Mouse (Mus musculus) gastrocnemius, postnatal 10 days (tissue): ENCODE measurements around the gene Ncoa6. TPM values are rescaled to one million over a fixed set of nuclear protein-coding genes. Genes with fewer than 3 reads are reported as not detected.
"Not testable (repeated sequence)": the region's sequence is repeated elsewhere in the genome, so short reads cannot be mapped to it uniquely, and the experiment has no call there.

Experiments
- DNase-seq: peaks from one replicate; pipeline ENCODE4 v3.0.0; 2021; ENCODE audit warnings: mixed read lengths
- long read RNA-seq, 2 experiments: library from polyadenylated mRNA; stranded (forward); transcript quantifications; one replicate each; pipeline ENCODE4 v2.0.0; 2021
- total RNA-seq, 2 experiments: library from RNA; stranded (reverse); gene quantifications; 2 replicates each; pipeline ENCODE4 v1.2.3; 2021

Ncoa6 gene
- 10 to 100 TPM; 21.1 to 28.5 TPM for total RNA-seq
- long read RNA-seq, experiment 1, partial matches to known transcripts, result 2 of 7 reads
- long read RNA-seq, experiment 1, other reads (novel, unspliced or antisense), result 5 of 7 reads
- long read RNA-seq, experiment 2, partial matches to known transcripts, result 2 of 6 reads
- long read RNA-seq, experiment 2, other reads (novel, unspliced or antisense), result 3 of 6 reads

GRCm38 (mm10) chr2:155473570-155474088 lies at the start of gene Ncoa6:
Ncoa6 (minus strand) TSS chr2:155473894.
- peak; percentile 80 for DNase-seq

GRCm38 (mm10) chr2:155518531-155519270 lies 45.0 kb upstream of the Ncoa6 start:
- no peak for DNase-seq

GRCm38 (mm10) chr2:155517455-155518423 lies 44.0 kb upstream of the Ncoa6 start, which contains the start of the genes Acss2 and Ggt7:
Acss2 (plus strand) TSS chr2:155517948.
Ggt7 (minus strand) TSS chr2:155518237.
- peak; percentile 96 for DNase-seq

- peak; percentile 57 for DNase-seq
Observed at GRCm38 (mm10) chr2:155515941-155516340, 42.2 kb upstream of the Ncoa6 start.

GRCm38 (mm10) chr2:155514666-155515065 lies 41.0 kb upstream of the Ncoa6 start:
- peak; percentile 71 for DNase-seq

- DNase-seq, result no peak
Observed at GRCm38 (mm10) chr2:155513543-155513942, 39.8 kb upstream of the Ncoa6 start.

GRCm38 (mm10) chr2:155512479-155512878 lies 38.8 kb upstream of the Ncoa6 start:
- DNase-seq, result peak; percentile 30

- DNase-seq, result no peak
Observed at GRCm38 (mm10) chr2:155507721-155508470, 34.2 kb upstream of the Ncoa6 start.

GRCm38 (mm10) chr2:155505811-155506210 lies 32.1 kb upstream of the Ncoa6 start:
- DNase-seq, result no peak

- DNase-seq, result no peak
Observed at GRCm38 (mm10) chr2:155504440-155505355, 31.0 kb upstream of the Ncoa6 start.

- no peak for DNase-seq
Observed at GRCm38 (mm10) chr2:155502596-155502995, 28.9 kb upstream of the Ncoa6 start.

- DNase-seq, result no peak
Observed at GRCm38 (mm10) chr2:155490998-155491397, 17.3 kb upstream of the Ncoa6 start.

- peak; percentile 74 for DNase-seq
Observed at GRCm38 (mm10) chr2:155482021-155482420, 8.3 kb upstream of the Ncoa6 start.

GRCm38 (mm10) chr2:155472671-155473569 lies 774 bp downstream of the Ncoa6 start:
- DNase-seq, result peak; percentile 43

- DNase-seq, result no peak
Observed at GRCm38 (mm10) chr2:155466861-155467260, 6.8 kb downstream of the Ncoa6 start.

- no peak for DNase-seq
Observed at GRCm38 (mm10) chr2:155453591-155453990, 20.1 kb downstream of the Ncoa6 start.

- DNase-seq, result no peak
Observed at GRCm38 (mm10) chr2:155451256-155451655, 22.4 kb downstream of the Ncoa6 start.

GRCm38 (mm10) chr2:155447906-155448305 lies 25.8 kb downstream of the Ncoa6 start:
- not testable (repeated sequence) for DNase-seq

GRCm38 (mm10) chr2:155443446-155443845 lies 30.2 kb downstream of the Ncoa6 start:
- no peak for DNase-seq
